Mouse (Mus musculus) stomach, embryonic 14.5 days (tissue): Measurements from ENCODE around the gene Ikzf3. TPM values are rescaled to one million over a fixed set of nuclear protein-coding genes. Genes with fewer than 3 reads are reported as not detected.

ENCODE experiments used
- ATAC-seq: fragments of 200-750 bp; cut with Nextera tagmentation; 2 replicates; pipeline ENCODE4 v1.8.0; 2017; ENCODE audit warnings: low read depth, moderate TSS enrichment; ENCODE audit not compliant: insufficient number of reproducible peaks, insufficient read depth, low FRiP score
- H3K27ac ChIP-seq: fragments of 300-500 bp; sonication (generic); 2 replicates; pipeline ENCODE4 v1.5.1; 2014; ENCODE audit warnings: mild to moderate bottlenecking, low read length, moderate library complexity, mixed read lengths
- H3K27me3 ChIP-seq: fragments of 300-500 bp; sonication (generic); 2 replicates; pipeline ENCODE4 v1.6.1; 2014; ENCODE audit warnings: low read length, control low read depth, mixed read lengths; ENCODE audit not compliant: control insufficient read depth, insufficient read depth
- H3K36me3 ChIP-seq: fragments of 300-500 bp; sonication (generic); 2 replicates; pipeline ENCODE4 v1.6.1; 2014; ENCODE audit warnings: mild to moderate bottlenecking, control low read depth, low read length, moderate library complexity, mixed read lengths; ENCODE audit not compliant: control insufficient read depth, insufficient read depth
- H3K4me1 ChIP-seq: fragments of 300-500 bp; sonication (generic); 2 replicates; pipeline ENCODE4 v1.6.1; 2014; ENCODE audit warnings: low read length, control low read depth, mixed read lengths; ENCODE audit not compliant: control insufficient read depth, insufficient read depth
- H3K4me2 ChIP-seq: fragments of 300-500 bp; sonication (generic); replicated peaks from 2 replicates; pipeline ENCODE4 v1.6.1; 2014; ENCODE audit warnings: low read depth, low read length, control low read depth
- H3K4me3 ChIP-seq: fragments of 300-500 bp; sonication (generic); 2 replicates; pipeline ENCODE4 v1.5.1; 2014; ENCODE audit warnings: low read depth, low read length, control low read depth
- H3K9ac ChIP-seq: fragments of 300-500 bp; sonication (generic); replicated peaks from 2 replicates; pipeline ENCODE4 v1.6.1; 2014; ENCODE audit warnings: low read depth, mild to moderate bottlenecking, control low read depth, low read length, moderate library complexity, mixed read lengths
- H3K9me3 ChIP-seq: fragments of 300-500 bp; sonication (generic); 2 replicates; pipeline ENCODE4 v1.6.1; 2016; ENCODE audit warnings: low read depth, low read length, control low read depth; ENCODE audit not compliant: control insufficient read depth
- WGBS: fragments of 180-500 bp; shearing (Covaris S2); extraction: QIAGEN DNeasy Blood & Tissue Kit; methylation state at CpG from one replicate; pipeline ENCODE4 v1.1.7; 2014; 5-methylcytosine and 5-hydroxymethylcytosine counted together
- polyA plus RNA-seq: library from polyadenylated mRNA; unstranded; fragments of >200 nt; fragmentation: Nextera tagmentation; extraction: Ambion mirVana; gene quantifications from 2 replicates; pipeline ENCODE4 v1.2.1, GENCODE M21; 2014

Ikzf3 gene
- polyA plus RNA-seq, 1 experiment from 2014 or later = 0.23 TPM

DNA sequence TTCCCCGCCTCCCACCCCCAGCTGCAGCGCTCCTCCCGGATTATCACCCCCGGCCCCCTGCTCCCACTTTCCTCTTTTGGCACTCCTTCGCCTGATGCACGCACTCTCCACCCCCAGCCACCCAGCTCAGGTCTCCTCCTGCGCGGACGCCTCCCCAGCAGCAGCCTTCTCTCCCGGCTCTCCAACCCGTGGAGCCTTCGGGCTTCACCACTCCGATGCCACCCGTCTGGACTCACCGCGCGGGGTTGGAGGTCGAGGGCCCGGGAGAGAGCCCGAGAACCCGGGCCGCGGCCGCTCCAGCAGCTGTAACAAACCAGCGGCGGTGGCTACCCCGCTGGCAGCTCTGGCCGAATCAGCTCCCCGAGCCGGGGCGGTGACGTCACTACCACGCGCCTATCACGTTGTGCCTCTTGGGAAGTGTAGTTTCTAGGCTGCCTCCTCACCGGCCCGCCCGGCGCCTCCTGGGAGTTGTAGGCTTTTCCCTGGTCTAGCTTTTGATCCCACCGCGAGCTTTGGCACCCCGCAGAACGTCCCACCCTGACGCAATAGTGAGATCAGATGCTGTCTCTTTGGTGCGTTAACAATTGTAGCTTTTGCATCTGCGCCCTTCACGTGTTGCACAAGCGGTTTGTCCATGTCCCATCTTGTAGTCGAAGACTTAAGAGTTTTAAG is 41.2 kb upstream of the Ikzf3 start, which contains the start of gene Ormdl3:
Ormdl3 (minus strand) TSS at position 477 of the 672 bp plus-strand sequence.
- peaks cover 36% of the 10 kb centered on the region for H3K4me1 ChIP-seq
- H3K36me3 ChIP-seq = peaks cover 11% of the 10 kb centered on the region
- H3K4me2 ChIP-seq = peak within 1 kb of the TSS; percentile 92
- peak within 1 kb of the TSS; percentile 62 for H3K4me3 ChIP-seq
- peak; percentile 89 for ATAC-seq
- H3K27me3 ChIP-seq = no peaks in the 10 kb centered on the region
- peak within 1 kb of the TSS; percentile 60 for H3K9ac ChIP-seq
- WGBS = under 1% methylated on average over 49 of the region's 49 CpGs
- no peaks in the 10 kb centered on the region for H3K9me3 ChIP-seq
- peak within 1 kb of the TSS; percentile 81 for H3K27ac ChIP-seq

DNA sequence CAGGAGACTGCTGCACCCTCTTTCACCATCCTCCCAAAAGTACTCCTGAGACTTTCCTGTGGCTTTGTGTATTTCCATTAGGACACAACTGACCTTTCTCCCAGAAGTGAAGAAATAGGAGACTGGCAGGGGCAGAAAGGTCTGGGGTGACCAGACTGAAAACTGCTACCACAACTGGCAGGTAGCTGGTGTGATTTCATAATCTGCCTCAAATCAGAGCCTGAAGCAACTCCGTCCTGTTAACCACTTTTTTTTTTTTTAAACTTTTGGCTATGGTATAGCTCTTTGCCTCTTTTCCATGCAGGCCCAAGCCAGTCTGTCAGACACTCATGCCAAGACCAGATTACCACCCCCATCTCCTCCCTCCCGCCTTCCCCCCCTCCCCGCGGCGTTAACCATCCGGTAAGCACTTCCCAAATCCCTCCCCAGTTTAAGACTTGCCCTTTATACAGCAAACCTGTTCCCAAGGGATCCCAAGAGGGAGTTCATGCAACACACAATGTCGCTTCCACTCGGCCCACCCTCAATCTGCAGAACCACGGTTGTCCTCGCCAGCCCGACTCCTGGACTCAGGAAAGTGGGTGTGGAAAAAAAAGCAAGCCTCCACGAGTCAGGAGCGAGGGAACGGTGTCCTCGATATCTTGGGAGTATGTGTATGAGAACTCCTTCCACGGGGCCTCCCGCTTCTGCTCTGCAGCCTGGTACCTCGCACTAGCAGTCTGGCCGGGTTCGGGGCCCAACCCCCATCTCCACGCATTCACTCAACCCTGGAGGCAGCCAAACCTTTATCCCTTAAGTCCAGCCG is 40.5 kb upstream of the Ikzf3 start:
- peaks cover 15% of the 10 kb centered on the region for H3K36me3 ChIP-seq
- H3K4me1 ChIP-seq = peaks cover 30% of the 10 kb centered on the region

DNA sequence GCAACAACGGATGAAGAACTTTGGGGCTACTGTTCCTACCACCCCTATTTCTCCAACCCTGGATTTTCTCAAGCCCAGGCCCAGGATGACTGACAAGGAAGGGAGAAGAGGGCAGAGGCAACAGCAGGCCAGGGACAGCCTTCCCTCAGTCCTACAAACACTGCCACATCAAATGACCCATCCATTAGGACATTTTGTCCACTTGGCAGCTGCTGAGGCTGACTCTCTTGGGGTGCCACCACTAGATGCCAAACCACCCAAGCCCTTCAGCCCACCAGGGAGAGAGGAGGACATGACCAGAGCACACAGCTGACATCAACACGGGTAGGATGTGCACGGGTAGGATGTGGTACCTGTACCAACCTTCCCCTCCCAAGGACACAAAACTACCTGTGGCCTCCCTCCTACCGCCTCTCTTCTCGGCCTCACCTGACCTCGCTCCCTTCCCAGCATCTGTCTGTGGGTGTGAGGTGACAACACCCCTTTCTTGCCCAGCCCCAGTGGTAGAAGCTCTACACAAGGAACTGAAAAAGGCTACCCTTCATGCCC is 38.9 kb upstream of the Ikzf3 start:
- Histone ChIP-seq H3K27ac (no peak overlapping the region), H3K36me3 (peaks cover 15% of the 10 kb centered on the region), H3K9me3 (no peaks in the 10 kb centered on the region), H3K4me1 (peaks cover 25% of the 10 kb centered on the region), H3K4me2 (no peak overlapping the region), H3K4me3 (no peak overlapping the region), H3K9ac (no peak overlapping the region), H3K27me3 (no peaks in the 10 kb centered on the region)
- WGBS = 89% methylated on average over 6 of the region's 6 CpGs
- ATAC-seq = no peak

More for the DNA sequence above, 40.5 kb upstream of the Ikzf3 start:
- peak; percentile 28 for ATAC-seq
- H3K27me3 ChIP-seq = no peaks in the 10 kb centered on the region
- H3K27ac ChIP-seq = peak overlapping the region; percentile 81
- H3K4me2 ChIP-seq = peak overlapping the region; percentile 92
- H3K9me3 ChIP-seq = no peaks in the 10 kb centered on the region
- WGBS = 2% methylated on average over 22 of the region's 22 CpGs
- H3K4me3 ChIP-seq = peak overlapping the region; percentile 62
- H3K9ac ChIP-seq = peak overlapping the region; percentile 60

DNA sequence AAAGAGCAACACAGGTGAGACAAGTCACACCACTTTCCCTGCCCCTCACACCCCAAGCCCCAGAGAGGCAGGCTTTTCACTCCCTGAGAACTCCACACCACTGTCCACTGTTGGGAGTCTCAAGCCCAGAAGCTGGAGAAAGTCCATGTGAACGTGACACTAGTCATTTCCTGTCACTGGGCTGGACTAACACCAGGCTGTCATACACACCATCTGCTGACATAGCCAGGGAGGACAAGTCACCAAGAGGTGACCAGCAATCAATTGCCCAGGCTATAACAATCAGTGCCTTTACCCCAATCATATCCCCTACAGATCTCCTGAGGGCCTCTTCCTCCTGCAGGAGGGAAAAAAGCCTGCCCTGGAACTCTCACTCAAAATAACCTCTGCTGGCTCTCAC is 38.3 kb upstream of the Ikzf3 start:
- WGBS = 54% methylated on average over 1 of the region's 1 CpGs
- no peaks in the 10 kb centered on the region for H3K27me3 ChIP-seq
- H3K36me3 ChIP-seq = peaks cover 15% of the 10 kb centered on the region
- no peaks in the 10 kb centered on the region for H3K9me3 ChIP-seq
- H3K9ac ChIP-seq = no peak overlapping the region
- no peak overlapping the region for H3K4me2 ChIP-seq
- H3K4me1 ChIP-seq = peaks cover 25% of the 10 kb centered on the region
- H3K27ac ChIP-seq = no peak overlapping the region
- H3K4me3 ChIP-seq = no peak overlapping the region
- no peak for ATAC-seq

DNA sequence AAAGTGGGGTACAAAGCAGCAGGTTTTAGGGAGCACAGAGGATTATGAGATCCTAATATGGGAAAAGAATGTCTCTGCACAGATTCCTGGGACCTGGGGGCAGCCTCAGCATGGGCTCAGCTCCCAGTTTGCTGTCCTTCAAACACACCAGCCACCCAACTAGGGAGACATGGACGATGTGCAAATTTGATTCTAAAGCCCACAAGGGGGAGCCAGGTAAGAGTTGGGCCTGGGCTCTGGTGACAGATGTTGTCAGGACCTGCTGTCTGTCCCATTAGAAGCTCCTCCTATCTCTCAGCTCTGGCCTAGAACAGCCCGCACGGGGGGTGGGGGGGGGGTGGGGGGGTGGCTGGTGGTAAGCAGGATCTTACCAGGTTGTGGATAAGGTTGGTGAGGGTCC is 37.7 kb upstream of the Ikzf3 start:
- no peak overlapping the region for H3K27ac ChIP-seq
- no peak overlapping the region for H3K4me3 ChIP-seq
- H3K4me2 ChIP-seq = no peak overlapping the region
- H3K9me3 ChIP-seq = no peaks in the 10 kb centered on the region
- no peaks in the 10 kb centered on the region for H3K27me3 ChIP-seq
- H3K4me1 ChIP-seq = peaks cover 19% of the 10 kb centered on the region
- no peak overlapping the region for H3K9ac ChIP-seq
- peaks cover 15% of the 10 kb centered on the region for H3K36me3 ChIP-seq
- WGBS = 24% methylated on average over 3 of the region's 3 CpGs
- ATAC-seq = no peak

DNA sequence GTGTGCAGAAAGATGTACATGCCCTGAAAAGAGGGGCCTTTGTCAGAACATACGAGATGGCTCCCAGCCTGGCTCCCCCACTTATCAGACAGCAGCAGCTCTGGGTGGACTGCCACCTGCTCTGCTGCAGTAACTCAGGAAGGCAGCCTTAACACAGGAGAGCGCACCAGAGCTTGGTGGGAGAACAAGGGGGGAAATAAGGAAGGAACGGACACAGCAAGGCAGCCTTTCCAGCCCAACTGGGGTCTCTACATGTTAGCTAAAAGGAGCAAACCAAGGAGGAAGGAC is 37.4 kb upstream of the Ikzf3 start:
- no peak overlapping the region for H3K27ac ChIP-seq
- H3K4me2 ChIP-seq = no peak overlapping the region
- H3K9me3 ChIP-seq = no peaks in the 10 kb centered on the region
- no peak overlapping the region for H3K9ac ChIP-seq
- peaks cover 17% of the 10 kb centered on the region for H3K4me1 ChIP-seq
- no peak overlapping the region for H3K4me3 ChIP-seq
- peaks cover 15% of the 10 kb centered on the region for H3K36me3 ChIP-seq
- no peaks in the 10 kb centered on the region for H3K27me3 ChIP-seq
- ATAC-seq = no peak; the same call in 1 of the 2 replicates
- WGBS = 87% methylated on average over 3 of the region's 3 CpGs

DNA sequence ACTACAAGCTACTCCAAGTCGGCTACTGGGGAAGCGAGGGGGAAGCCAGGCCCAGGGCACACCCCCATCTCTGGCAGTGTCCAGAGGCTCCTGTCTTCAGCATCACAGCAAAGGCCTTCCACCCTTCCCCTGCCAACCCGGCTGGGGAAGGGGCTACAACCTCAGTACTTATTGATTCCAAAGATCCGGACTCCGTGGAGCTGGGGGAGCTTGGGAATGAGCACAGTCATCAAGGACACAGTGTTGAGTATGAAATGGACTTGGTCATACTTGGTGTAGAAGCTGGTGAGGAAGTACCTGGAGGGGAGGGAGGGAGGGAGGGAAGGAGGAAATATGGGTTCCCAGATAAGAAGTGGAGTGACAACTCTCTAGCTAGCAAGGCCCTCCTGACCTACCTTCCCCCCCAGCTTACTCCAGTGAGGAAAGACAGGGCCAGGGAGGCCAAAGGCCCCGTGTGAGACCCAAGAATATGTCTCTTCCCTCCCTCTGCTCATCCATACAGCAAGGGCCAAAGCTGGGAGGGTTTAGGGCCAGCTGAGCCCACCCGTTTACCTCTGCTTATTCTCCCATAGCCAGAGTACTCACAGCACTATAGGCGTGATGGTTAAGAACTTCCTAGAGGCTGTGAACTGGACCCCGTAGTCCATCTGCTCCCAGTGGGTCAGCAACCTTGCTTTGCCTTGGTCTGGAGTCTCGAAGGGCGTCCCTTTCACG is 36.9 kb upstream of the Ikzf3 start:
- WGBS = 87% methylated on average over 12 of the region's 12 CpGs

DNA sequence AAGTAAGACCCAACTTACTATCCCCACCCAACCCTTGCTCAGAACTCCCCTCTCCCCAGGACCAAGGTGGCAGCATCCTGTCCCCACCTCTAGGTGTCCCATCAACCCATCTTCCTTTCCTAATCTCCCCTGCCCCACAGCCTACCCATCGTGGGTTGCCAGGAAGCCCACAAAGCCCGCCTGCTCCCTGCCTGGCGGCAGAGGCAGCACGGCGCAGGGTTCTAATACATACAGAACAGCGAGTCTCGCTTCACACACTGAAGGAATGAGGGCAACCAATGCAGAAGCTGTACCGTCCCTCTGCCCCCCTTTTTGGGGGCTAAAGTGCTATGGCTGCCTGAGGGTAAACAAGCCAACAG is 36.2 kb upstream of the Ikzf3 start:
- H3K4me1 ChIP-seq = peaks cover 10% of the 10 kb centered on the region
- WGBS = 89% methylated on average over 8 of the region's 8 CpGs
- H3K9ac ChIP-seq = no peak overlapping the region
- no peak overlapping the region for H3K4me3 ChIP-seq
- H3K27me3 ChIP-seq = no peaks in the 10 kb centered on the region
- no peak overlapping the region for H3K4me2 ChIP-seq
- H3K27ac ChIP-seq = no peak overlapping the region
- no peak for ATAC-seq
- no peaks in the 10 kb centered on the region for H3K9me3 ChIP-seq
- peaks cover 15% of the 10 kb centered on the region for H3K36me3 ChIP-seq

More for the DNA sequence above, 36.9 kb upstream of the Ikzf3 start:
- no peak for ATAC-seq
- no peak overlapping the region for H3K4me3 ChIP-seq
- H3K4me1 ChIP-seq = peaks cover 13% of the 10 kb centered on the region
- H3K4me2 ChIP-seq = no peak overlapping the region
- no peaks in the 10 kb centered on the region for H3K9me3 ChIP-seq
- H3K27me3 ChIP-seq = no peaks in the 10 kb centered on the region
- H3K27ac ChIP-seq = no peak overlapping the region
- no peak overlapping the region for H3K9ac ChIP-seq
- H3K36me3 ChIP-seq = peaks cover 15% of the 10 kb centered on the region
